Mouse (Mus musculus): ENCODE measurements at regions not wholly inside any gene's neighbourhood (a gene's known extent, or its start where the extent isn't known, plus 50 kb on each side); places are given as distances from the start of the nearest gene placed in this dataset.

GRCm38 (mm10) chr11:38618707-38619106 lies 1382.9 kb upstream of the Tenm2 start:
- no peak for DNase-seq (ENCODE audit: low read depth, low spot score)

GRCm38 (mm10) chr11:38600971-38601370 lies 1365.2 kb upstream of the Tenm2 start:
- no peak for DNase-seq (ENCODE audit: low read depth, low spot score)

- DNase-seq (ENCODE audit: low read depth, low spot score), result no peak
Observed at GRCm38 (mm10) chr11:38568515-38568914, 1332.8 kb upstream of the Tenm2 start.

GRCm38 (mm10) chr11:38543893-38544292 lies 1308.1 kb upstream of the Tenm2 start:
- DNase-seq (ENCODE audit: low read depth, low spot score), result peak; percentile 16

- DNase-seq (ENCODE audit: low read depth, low spot score), result no peak
Observed at GRCm38 (mm10) chr11:38540097-38540496, 1304.3 kb upstream of the Tenm2 start.

- DNase-seq (ENCODE audit: low read depth, low spot score), result no peak
Observed at GRCm38 (mm10) chr11:38532282-38532681, 1296.5 kb upstream of the Tenm2 start.

GRCm38 (mm10) chr11:38509676-38510075 lies 1273.9 kb upstream of the Tenm2 start:
- DNase-seq (ENCODE audit: low read depth, low spot score), result peak; percentile 7

GRCm38 (mm10) chr11:38464239-38464596 lies 1228.5 kb upstream of the Tenm2 start:
- no peak for DNase-seq (ENCODE audit: low read depth, low spot score)

GRCm38 (mm10) chr11:38463568-38464238 lies 1227.9 kb upstream of the Tenm2 start:
- no peak for DNase-seq (ENCODE audit: low read depth, low spot score)

- no peak for DNase-seq (ENCODE audit: low read depth, low spot score)
Observed at GRCm38 (mm10) chr11:38443291-38443690, 1207.5 kb upstream of the Tenm2 start.

GRCm38 (mm10) chr11:38410302-38410701 lies 1174.5 kb upstream of the Tenm2 start:
- DNase-seq (ENCODE audit: low read depth, low spot score), result no peak

GRCm38 (mm10) chr11:38397771-38398170 lies 1162.0 kb upstream of the Tenm2 start:
- DNase-seq (ENCODE audit: low read depth, low spot score), result no peak

GRCm38 (mm10) chr11:38386958-38387357 lies 1151.2 kb upstream of the Tenm2 start:
- no peak for DNase-seq (ENCODE audit: low read depth, low spot score)

- DNase-seq (ENCODE audit: low read depth, low spot score), result no peak
Observed at GRCm38 (mm10) chr11:38346442-38346841, 1110.7 kb upstream of the Tenm2 start.

- DNase-seq (ENCODE audit: low read depth, low spot score), result no peak
Observed at GRCm38 (mm10) chr11:38335411-38335810, 1099.6 kb upstream of the Tenm2 start.

- DNase-seq (ENCODE audit: low read depth, low spot score), result peak; percentile 31
Observed at GRCm38 (mm10) chr11:38297693-38298092, 1061.9 kb upstream of the Tenm2 start.

- no peak for DNase-seq (ENCODE audit: low read depth, low spot score)
Observed at GRCm38 (mm10) chr11:38291289-38291688, 1055.5 kb upstream of the Tenm2 start.

- DNase-seq (ENCODE audit: low read depth, low spot score), result no peak
Observed at GRCm38 (mm10) chr11:38280961-38281360, 1045.2 kb upstream of the Tenm2 start.
